Mouse (Mus musculus) liver, embryonic 14.5 days (tissue): Measurements from ENCODE around the gene Dnajc21. TPM values are rescaled to one million over a fixed set of nuclear protein-coding genes. Genes with fewer than 3 reads are reported as not detected.
A peak's percentile ranks its signal among the peaks of the same experiment; 100 is the strongest.

Experiments
- ATAC-seq: fragments of 200-750 bp; cut with Nextera tagmentation; 2 replicates; pipeline ENCODE4 v1.8.0; 2017; ENCODE audit warnings: moderate number of reproducible peaks, mild to moderate bottlenecking, moderate library complexity; ENCODE audit not compliant: insufficient read depth
- DNase-seq, 3 experiments: peaks; one replicate each; pipeline ENCODE4 v3.0.0-alpha.2; 2012 to 2013; ENCODE audit warnings: low read depth in 3 of 3, low spot score in 3 of 3
- H3K27ac ChIP-seq: fragments of 300-500 bp; sonication (generic); 2 replicates; pipeline ENCODE4 v1.5.1; 2014; ENCODE audit warnings: moderate library complexity, mild to moderate bottlenecking, control low read depth, inconsistent platforms
- H3K27me3 ChIP-seq: fragments of 300-500 bp; sonication (generic); 2 replicates; pipeline ENCODE4 v1.6.1; 2014; ENCODE audit warnings: mild to moderate bottlenecking, low read length, moderate library complexity; ENCODE audit not compliant: control insufficient read depth, insufficient read depth
- H3K36me3 ChIP-seq: fragments of 300-500 bp; sonication (generic); replicated peaks from 2 replicates; pipeline ENCODE4 v1.6.1; 2014; ENCODE audit warnings: low read depth; ENCODE audit not compliant: control insufficient read depth, insufficient read depth
- H3K4me1 ChIP-seq, 2 experiments: fragments of 200-500 bp in 1 of 2; fragments of 300-500 bp in 1 of 2; sonication (generic) in 1 of 2; replicated peaks; 2 replicates each; pipeline ENCODE4 v1.6.1; 2012 to 2014; ENCODE audit warnings: antibody characterized with exemption in 1 of 2, inconsistent platforms in 1 of 2, low read length in 1 of 2; ENCODE audit not compliant: control insufficient read depth in 2 of 2, insufficient read depth in 2 of 2
- H3K4me2 ChIP-seq: fragments of 300-500 bp; sonication (generic); 2 replicates; pipeline ENCODE4 v1.6.1; 2014; ENCODE audit warnings: low read depth, mild to moderate bottlenecking, control low read depth, moderate library complexity
- H3K4me3 ChIP-seq, 2 experiments: fragments of 200-500 bp in 1 of 2; fragments of 300-500 bp in 1 of 2; sonication (generic) in 1 of 2; 2 replicates each; pipeline ENCODE4 v1.5.1; 2012 to 2014; ENCODE audit warnings: low read depth in 2 of 2, low read length in 2 of 2, mild to moderate bottlenecking in 2 of 2, control low read depth in 1 of 2, inconsistent platforms in 1 of 2, moderate library complexity in 1 of 2; ENCODE audit not compliant: insufficient read depth in 1 of 2
- H3K9ac ChIP-seq: fragments of 300-500 bp; sonication (generic); replicated peaks from 2 replicates; pipeline ENCODE4 v1.6.1; 2014; ENCODE audit warnings: mild to moderate bottlenecking, control low read depth, moderate library complexity
- H3K9me3 ChIP-seq: fragments of 300-500 bp; sonication (generic); 2 replicates; pipeline ENCODE4 v1.6.1; 2016; ENCODE audit warnings: low read length, mixed read lengths; ENCODE audit not compliant: control insufficient read depth
- CTCF ChIP-seq: IDR thresholded peaks from 2 replicates; pipeline ENCODE4 v1.5.1; 2016; ENCODE audit warnings: antibody characterized with exemption, low read depth, control low read depth
- EP300 ChIP-seq: IDR thresholded peaks from 2 replicates; pipeline ENCODE4 v1.6.1; 2016; ENCODE audit warnings: antibody characterized with exemption, low read depth
- WGBS: fragments of 180-500 bp; shearing (Covaris S2); extraction: QIAGEN DNeasy Blood & Tissue Kit; methylation state at CpG from one replicate; pipeline ENCODE4 v1.1.7; 2014; ENCODE audit not compliant: insufficient replicate concordance; 5-methylcytosine and 5-hydroxymethylcytosine counted together
- polyA plus RNA-seq, 2 experiments: library from polyadenylated mRNA; depleted of rRNA in 1 of 2; stranded (reverse) in 1 of 2; unstranded in 1 of 2; fragments of >200 nt; fragmentation: Nextera tagmentation in 1 of 2; extraction: Ambion mirVana in 1 of 2; gene quantifications; 2 replicates each; pipeline versions ENCODE4 v1.2.1 to v1.2.3; 2012 to 2014

Dnajc21 gene
- polyA plus RNA-seq, 2 experiments: 4.9 to 5.4 TPM

- ATAC-seq: no peak
Observed at GRCm38 (mm10) chr15:10409842-10410241, 60.5 kb downstream of the Dnajc21 start.

GRCm38 (mm10) chr15:10400415-10400814 is 69.9 kb downstream of the Dnajc21 start:
- Histone ChIP-seq H3K4me3 (no peak overlapping the region), H3K9me3 (no peaks in the 10 kb centered on the region), H3K9ac (no peak overlapping the region), H3K27me3 (no peaks in the 10 kb centered on the region), H3K36me3 (no peaks in the 10 kb centered on the region), H3K4me2 (no peak overlapping the region), H3K27ac (no peak overlapping the region), H3K4me1 (peaks cover 0 to 2% of the 10 kb centered on the region in 2 experiments; a peak in 1 of 4 replicates)
- no peak for TF ChIP-seq EP300
- TF ChIP-seq CTCF: no peak
- ATAC-seq (0 out of 2 replicates have a peak, but pooled peaks have one; percentile 34), DNase-seq (no peak)
- WGBS: 50% methylated on average over 3 of the region's 3 CpGs

More at GRCm38 (mm10) chr15:10409842-10410241, 60.5 kb downstream of the Dnajc21 start:
- Histone ChIP-seq H3K4me2 (no peak overlapping the region), H3K4me1 (no peaks in the 10 kb centered on the region), H3K27ac (no peak overlapping the region), H3K9me3 (no peaks in the 10 kb centered on the region), H3K9ac (no peak overlapping the region), H3K36me3 (no peaks in the 10 kb centered on the region), H3K27me3 (no peaks in the 10 kb centered on the region), H3K4me3 (no peak overlapping the region)
- no peak for TF ChIP-seq EP300
- no peak for TF ChIP-seq CTCF
- DNase-seq: no peak
- 62% methylated on average over 3 of the region's 3 CpGs for WGBS

- 48% methylated on average over 2 of the region's 2 CpGs for WGBS
- no peak overlapping the region for H3K9ac ChIP-seq
- H3K27me3 ChIP-seq: no peaks in the 10 kb centered on the region
- TF ChIP-seq CTCF: no peak
- no peak for TF ChIP-seq EP300
- H3K27ac ChIP-seq: no peak overlapping the region
- H3K9me3 ChIP-seq: no peaks in the 10 kb centered on the region
- no peaks in the 10 kb centered on the region for H3K36me3 ChIP-seq
- H3K4me3 ChIP-seq: no peak overlapping the region
- ATAC-seq: peak; percentile 85
- no peak overlapping the region for H3K4me2 ChIP-seq
- DNase-seq: peak; percentile 16 to 30 (median 27)
- H3K4me1 ChIP-seq: peaks cover 0 to 2% of the 10 kb centered on the region in 2 experiments; a peak in 1 of 4 replicates
Observed at GRCm38 (mm10) chr15:10399795-10400194, 70.5 kb downstream of the Dnajc21 start.

Other genes with a start within 250 kb of the Dnajc21 start
- gene Gm21973, start 145.1 kb downstream of the Dnajc21 start, polyA plus RNA-seq (2012; rRNA removed): not detected in 2 replicates
- gene Gm21973, start 145.1 kb downstream of the Dnajc21 start, polyA plus RNA-seq (2014; fragmentation: Nextera tagmentation; extraction: Ambion mirVana): not detected in 2 replicates
- 8.0 and 11.2 TPM in 2 replicates for gene Agxt2, start 112.0 kb downstream of the Dnajc21 start, polyA plus RNA-seq (2012; rRNA removed)
- gene Agxt2, start 112.0 kb downstream of the Dnajc21 start, polyA plus RNA-seq (2014; fragmentation: Nextera tagmentation; extraction: Ambion mirVana): 7.5 and 9.4 TPM in 2 replicates
- 6.2 and 14.9 TPM in 2 replicates for gene Brix1, start 15.4 kb upstream of the Dnajc21 start, polyA plus RNA-seq (2012; rRNA removed)
- 71.4 and 72.3 TPM in 2 replicates for gene Brix1, start 15.4 kb upstream of the Dnajc21 start, polyA plus RNA-seq (2014; fragmentation: Nextera tagmentation; extraction: Ambion mirVana)
- 11.7 and 14.6 TPM in 2 replicates for gene Rad1, start 15.5 kb upstream of the Dnajc21 start, polyA plus RNA-seq (2012; rRNA removed)
- 6.0 and 6.9 TPM in 2 replicates for gene Rad1, start 15.5 kb upstream of the Dnajc21 start, polyA plus RNA-seq (2014; fragmentation: Nextera tagmentation; extraction: Ambion mirVana)
- not detected in 2 replicates for gene Ttc23l, start 88.2 kb upstream of the Dnajc21 start, polyA plus RNA-seq (2012; rRNA removed)
- not detected in 2 replicates for gene Ttc23l, start 88.2 kb upstream of the Dnajc21 start, polyA plus RNA-seq (2014; fragmentation: Nextera tagmentation; extraction: Ambion mirVana)
- 2.0 and 2.9 TPM in 2 replicates for gene Rai14, start 244.1 kb upstream of the Dnajc21 start, polyA plus RNA-seq (2012; rRNA removed)
- 3.5 and 3.7 TPM in 2 replicates for gene Rai14, start 244.1 kb upstream of the Dnajc21 start, polyA plus RNA-seq (2014; fragmentation: Nextera tagmentation; extraction: Ambion mirVana)